Mouse (Mus musculus) small intestine, adult 2 months (tissue): ENCODE data around the gene Zfp157.

ENCODE experiments used
- CTCF ChIP-seq: fragments of 200-500 bp; IDR thresholded peaks from 2 replicates; pipeline ENCODE4 v1.5.1; 2012; ENCODE audit warnings: low read depth, mild to moderate bottlenecking, control low read depth, inconsistent platforms, low read length, moderate library complexity, mixed read lengths; ENCODE audit not compliant: insufficient replicate concordance, insufficient read length; ENCODE audit errors: extremely low read depth
- POLR2A ChIP-seq: fragments of 200-500 bp; IDR thresholded peaks from 2 replicates; pipeline ENCODE4 v1.6.1; 2012; ENCODE audit warnings: low read depth, mild to moderate bottlenecking, control low read depth, inconsistent platforms, low read length, moderate library complexity

DNA sequence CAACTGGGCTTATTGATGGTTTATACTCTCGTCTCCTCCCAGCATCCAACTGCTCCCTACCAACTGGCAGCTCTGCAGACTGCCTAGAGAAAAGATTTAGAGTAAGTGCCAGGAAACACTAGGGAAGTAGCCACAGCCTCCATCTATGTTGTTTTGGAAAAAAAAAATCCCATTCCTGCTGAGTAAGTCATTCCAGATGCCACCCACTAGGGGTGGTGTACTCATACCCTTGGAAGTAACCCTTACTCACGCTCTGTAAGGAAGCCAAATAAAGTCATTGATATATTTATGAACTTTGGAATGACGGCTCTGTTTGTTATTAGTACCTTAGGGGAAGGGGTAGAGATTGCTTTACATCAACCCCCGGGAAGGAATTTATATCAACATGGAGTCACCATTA lies 17.1 kb downstream of the Zfp157 start:
- TF ChIP-seq POLR2A (no peak), CTCF (no peak)
